Mouse (Mus musculus) kidney, adult 2 months (tissue): ENCODE measurements around the gene Creg1. TPM values are rescaled to one million over a fixed set of nuclear protein-coding genes. Genes with fewer than 3 reads are reported as not detected.

ENCODE experiments used
- DNase-seq: peaks from one replicate; pipeline ENCODE4 v3.0.0; 2021
- H3K27ac ChIP-seq: fragments of 200-500 bp; 2 replicates; pipeline ENCODE4 v1.5.1; 2012; ENCODE audit warnings: low read depth, low read length, control low read depth, inconsistent platforms; ENCODE audit not compliant: insufficient read depth
- H3K27me3 ChIP-seq: fragments of 200-500 bp; replicated peaks from 2 replicates; pipeline ENCODE4 v1.6.1; 2012; ENCODE audit warnings: mild to moderate bottlenecking, moderate library complexity, low read length, inconsistent platforms; ENCODE audit not compliant: control insufficient read depth, insufficient read depth
- H3K36me3 ChIP-seq: fragments of 200-500 bp; 2 replicates; pipeline ENCODE4 v1.6.1; 2012; ENCODE audit warnings: mild to moderate bottlenecking, moderate library complexity, low read length, inconsistent platforms; ENCODE audit not compliant: control insufficient read depth, insufficient read depth
- H3K4me1 ChIP-seq: fragments of 200-500 bp; 2 replicates; pipeline ENCODE4 v1.6.1; 2011; ENCODE audit warnings: low read length; ENCODE audit not compliant: control insufficient read depth, insufficient read depth
- H3K4me3 ChIP-seq: fragments of 200-500 bp; 2 replicates; pipeline ENCODE4 v1.5.1; 2011; ENCODE audit warnings: mild to moderate bottlenecking, low read depth, low read length, control low read depth; ENCODE audit not compliant: insufficient read depth
- CTCF ChIP-seq: fragments of 200-500 bp; conservative IDR thresholded peaks from 2 replicates; pipeline ENCODE4 v1.5.1; 2011; ENCODE audit warnings: low read depth, mild to moderate bottlenecking, control low read depth, low read length, moderate library complexity, mixed read lengths; ENCODE audit not compliant: insufficient read depth, insufficient read length
- POLR2A ChIP-seq: fragments of 200-500 bp; IDR thresholded peaks from one replicate; pipeline ENCODE4 v1.6.1; 2011; ENCODE audit warnings: low read depth, low read length, control low read depth
- WGBS: fragments of 180-500 bp; shearing (Covaris S2); methylation state at CpG from one replicate; pipeline ENCODE4 v1.1.7; 2018; 5-methylcytosine and 5-hydroxymethylcytosine counted together
- polyA plus RNA-seq: library from polyadenylated mRNA; depleted of rRNA; stranded (reverse); fragments of >200 nt; gene quantifications from 2 replicates; pipeline ENCODE4 v1.2.3, GENCODE M21; 2012

Gene Creg1
- polyA plus RNA-seq, 1 experiment, result 86.9 TPM

GRCm38 (mm10) chr1:165735826-165736818 is 27.4 kb upstream of the Creg1 start:
- Histone ChIP-seq H3K36me3 (no peaks in the 10 kb centered on the region), H3K4me3 (no peak overlapping the region), H3K4me1 (no peaks in the 10 kb centered on the region), H3K27me3 (no peaks in the 10 kb centered on the region), H3K27ac (no peak overlapping the region)
- DNase-seq, result peak; percentile 92
- TF ChIP-seq POLR2A, result no peak
- peak; percentile 99 for TF ChIP-seq CTCF
- 26% methylated on average over 20 of the region's 20 CpGs for WGBS

GRCm38 (mm10) chr1:165737451-165737850 is 26.1 kb upstream of the Creg1 start:
- H3K27ac ChIP-seq, result no peak overlapping the region
- DNase-seq, result no peak
- no peaks in the 10 kb centered on the region for H3K36me3 ChIP-seq
- H3K27me3 ChIP-seq, result no peaks in the 10 kb centered on the region
- 74% methylated on average over 5 of the region's 5 CpGs for WGBS
- no peak overlapping the region for H3K4me3 ChIP-seq
- no peak for TF ChIP-seq POLR2A
- TF ChIP-seq CTCF, result no peak
- H3K4me1 ChIP-seq, result no peaks in the 10 kb centered on the region

- no peak for TF ChIP-seq POLR2A
- no peak for TF ChIP-seq CTCF
- no peaks in the 10 kb centered on the region for H3K36me3 ChIP-seq
- no peak for DNase-seq
- H3K4me3 ChIP-seq, result no peak overlapping the region
- no peaks in the 10 kb centered on the region for H3K27me3 ChIP-seq
- no peaks in the 10 kb centered on the region for H3K4me1 ChIP-seq
- 72% methylated on average over 3 of the region's 3 CpGs for WGBS
- no peak overlapping the region for H3K27ac ChIP-seq
Measured at GRCm38 (mm10) chr1:165737867-165738266, 25.7 kb upstream of the Creg1 start.

- 79% methylated on average over 1 of the region's 1 CpGs for WGBS
- no peaks in the 10 kb centered on the region for H3K4me1 ChIP-seq
- no peaks in the 10 kb centered on the region for H3K27me3 ChIP-seq
- TF ChIP-seq CTCF (no peak), POLR2A (no peak)
- H3K36me3 ChIP-seq, result no peaks in the 10 kb centered on the region
- H3K27ac ChIP-seq, result no peak overlapping the region
- no peak for DNase-seq
- no peak overlapping the region for H3K4me3 ChIP-seq
Measured at GRCm38 (mm10) chr1:165738985-165739384, 24.6 kb upstream of the Creg1 start.

- Histone ChIP-seq H3K4me3 (no peak overlapping the region), H3K27me3 (no peaks in the 10 kb centered on the region), H3K27ac (no peak overlapping the region), H3K4me1 (no peaks in the 10 kb centered on the region), H3K36me3 (no peaks in the 10 kb centered on the region)
- no peak for TF ChIP-seq CTCF
- TF ChIP-seq POLR2A, result no peak
- WGBS, result 83% methylated on average over 8 of the region's 8 CpGs
- DNase-seq, result no peak
Measured at GRCm38 (mm10) chr1:165741989-165742388, 21.6 kb upstream of the Creg1 start.

- 18% methylated on average over 11 of the region's 11 CpGs for WGBS
- Histone ChIP-seq H3K36me3 (no peaks in the 10 kb centered on the region), H3K4me1 (no peaks in the 10 kb centered on the region), H3K27ac (no peak overlapping the region), H3K4me3 (no peak overlapping the region), H3K27me3 (no peaks in the 10 kb centered on the region)
- no peak for TF ChIP-seq POLR2A
- TF ChIP-seq CTCF, result no peak
- no peak for DNase-seq
Measured at GRCm38 (mm10) chr1:165748053-165748452, 15.5 kb upstream of the Creg1 start.

- H3K4me3 ChIP-seq, result no peak overlapping the region
- no peak overlapping the region for H3K27ac ChIP-seq
- no peaks in the 10 kb centered on the region for H3K36me3 ChIP-seq
- no peaks in the 10 kb centered on the region for H3K27me3 ChIP-seq
- DNase-seq, result no peak
- H3K4me1 ChIP-seq, result no peaks in the 10 kb centered on the region
- TF ChIP-seq CTCF, result no peak
- no peak for TF ChIP-seq POLR2A
Measured at GRCm38 (mm10) chr1:165751142-165751541, 12.4 kb upstream of the Creg1 start.
